Mouse (Mus musculus): ENCODE data around the gene Kcnq1.

GRCm38 (mm10) chr7:143311471-143311870, 205.3 kb downstream of the Kcnq1 start:
- no peak for TF ChIP-seq POLR2A (IDR thresholded peaks at IDR 0.05; ENCODE audit: borderline replicate concordance, insufficient read depth, low read length)
- no peak for TF ChIP-seq CTCF (IDR thresholded peaks at IDR 0.05; ENCODE audit: borderline replicate concordance, insufficient read depth, low read depth, low read length)
